Mouse (Mus musculus) frontal cortex, adult 2 months (tissue): Measurements from ENCODE around the gene Lrrc61. TPM values are rescaled to one million over a fixed set of nuclear protein-coding genes. Genes with fewer than 3 reads are reported as not detected.

Experiments used
- DNase-seq, 2 experiments: peaks; one replicate each; pipeline ENCODE4 v3.0.0; 2022; ENCODE audit warnings: low spot score in 1 of 2; ENCODE audit errors: extremely low spot score in 1 of 2
- polyA plus RNA-seq: library from polyadenylated mRNA; depleted of rRNA; stranded (reverse); fragments of >200 nt; gene quantifications from 2 replicates; pipeline ENCODE4 v1.2.3, GENCODE M21; 2012

Gene Lrrc61
- polyA plus RNA-seq, 1 experiment: 29.2 TPM

DNA sequence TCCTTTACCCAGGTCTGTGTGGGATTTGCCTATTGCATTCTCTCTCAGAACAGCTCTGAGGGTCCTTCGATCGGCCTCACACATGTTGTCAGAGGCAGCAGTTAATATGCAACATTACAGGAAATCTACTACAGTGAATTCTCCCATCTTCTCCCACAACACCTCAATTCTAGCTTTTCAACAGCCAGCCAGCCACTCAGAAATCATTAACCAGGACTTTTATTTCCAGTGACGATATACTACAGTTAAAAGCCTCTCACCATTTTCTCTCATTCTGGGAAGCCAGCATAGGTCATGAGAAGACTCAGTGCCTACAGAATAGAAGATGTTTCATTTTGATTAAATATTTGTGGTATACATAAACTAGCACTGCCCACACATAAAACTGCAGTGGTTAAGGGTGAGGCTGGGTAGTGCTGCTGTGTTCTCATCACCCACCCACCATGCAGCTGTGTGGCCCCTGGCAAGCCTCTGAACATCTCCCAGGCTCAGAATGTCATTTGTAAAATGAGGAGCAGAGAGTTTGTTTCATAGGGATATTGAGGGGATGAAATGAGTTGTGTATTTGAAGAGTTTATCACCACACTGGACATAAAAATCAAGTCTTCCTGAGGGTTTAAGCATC is 36.7 kb downstream of the Lrrc61 start:
- no peak for DNase-seq

GRCm38 (mm10) chr6:48591871-48592270 is 37.3 kb downstream of the Lrrc61 start:
- DNase-seq: no peak

DNA sequence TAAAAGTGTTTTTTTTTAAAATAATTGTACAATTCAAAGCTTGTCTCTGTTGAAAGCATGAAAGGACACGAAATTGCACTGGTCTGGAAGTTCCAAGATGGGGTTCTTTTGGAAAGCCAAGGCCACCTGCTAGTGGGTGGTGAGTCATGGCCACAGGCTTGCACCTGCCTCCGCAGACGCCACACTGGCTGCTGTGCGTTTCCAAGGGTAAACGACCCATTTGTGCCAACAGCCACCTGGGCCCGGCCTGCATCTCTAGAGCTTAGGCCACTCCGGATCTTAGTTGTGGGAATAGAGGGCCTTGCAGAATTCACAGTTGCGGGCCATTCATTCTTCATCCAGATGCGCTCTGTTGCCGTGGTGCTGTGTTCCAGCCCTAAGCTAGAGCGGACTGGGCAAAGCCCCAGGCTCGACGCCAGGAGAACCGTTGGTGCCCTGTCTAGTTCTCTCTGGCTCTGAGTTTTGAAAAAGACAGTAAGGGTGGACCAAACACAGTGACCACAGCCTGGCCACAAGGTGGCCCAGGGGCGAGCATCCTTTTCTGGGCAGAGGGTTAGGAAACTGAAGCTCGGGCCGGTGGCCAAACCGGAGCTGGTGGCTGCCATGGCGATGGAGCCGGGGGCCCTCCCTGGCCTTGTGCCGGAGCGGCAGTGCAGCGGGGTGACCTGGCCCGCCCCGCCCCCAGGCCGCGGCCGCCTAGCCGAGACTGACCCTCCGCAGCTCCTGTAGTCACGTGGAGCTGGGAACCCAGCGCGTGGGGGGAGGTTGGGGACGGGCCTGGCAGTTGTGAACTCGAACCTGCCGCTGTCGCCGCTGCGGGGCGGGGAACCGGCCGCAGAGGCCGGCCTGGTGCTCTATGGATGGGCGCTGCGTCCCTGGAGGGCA is 38.8 kb downstream of the Lrrc61 start, which contains the start of the genes Repin1 and Gm44965:
Gene Repin1, plus strand, starts transcription at position 726 of the 885 bp plus-strand sequence.
Gene Gm44965, plus strand, starts transcription at position 784 of the 885 bp plus-strand sequence.
- DNase-seq: peak; percentile 79 to 92

DNA sequence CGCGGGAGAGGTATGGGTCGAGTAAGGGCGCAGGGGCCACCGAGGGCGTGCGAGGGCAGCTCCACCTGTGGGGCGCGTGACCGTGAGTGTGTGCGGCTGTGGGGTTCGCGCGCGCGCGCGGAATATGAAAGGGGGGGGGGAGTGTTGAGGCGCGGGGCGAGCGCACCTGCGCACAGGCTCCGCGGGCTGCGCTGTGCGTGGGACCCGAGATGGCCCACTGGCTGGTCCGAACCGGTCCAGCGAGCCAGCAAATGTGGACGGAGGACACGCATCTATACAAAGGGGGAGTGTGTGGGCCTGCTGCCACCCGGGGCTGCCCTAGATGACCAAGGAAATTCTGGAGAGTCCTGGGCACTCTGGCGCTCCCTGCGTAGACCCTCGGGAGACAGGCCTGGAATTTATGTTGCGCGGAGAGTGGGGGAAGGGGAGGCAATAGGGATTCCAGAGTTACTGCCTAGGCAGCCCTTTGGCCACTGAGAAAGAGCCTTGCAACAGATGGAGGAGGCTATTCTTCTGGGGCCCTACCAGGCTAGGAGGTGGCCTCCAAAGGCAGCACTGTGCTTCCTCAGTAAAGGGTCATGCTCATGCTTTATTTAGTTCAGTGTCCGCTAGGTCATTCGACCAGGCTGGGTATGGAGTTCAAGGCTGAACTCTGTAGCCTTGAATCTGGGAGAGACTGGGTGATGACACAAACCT is 39.6 kb downstream of the Lrrc61 start:
- peak in 1 of 2 experiments; percentile 61 for DNase-seq

DNA sequence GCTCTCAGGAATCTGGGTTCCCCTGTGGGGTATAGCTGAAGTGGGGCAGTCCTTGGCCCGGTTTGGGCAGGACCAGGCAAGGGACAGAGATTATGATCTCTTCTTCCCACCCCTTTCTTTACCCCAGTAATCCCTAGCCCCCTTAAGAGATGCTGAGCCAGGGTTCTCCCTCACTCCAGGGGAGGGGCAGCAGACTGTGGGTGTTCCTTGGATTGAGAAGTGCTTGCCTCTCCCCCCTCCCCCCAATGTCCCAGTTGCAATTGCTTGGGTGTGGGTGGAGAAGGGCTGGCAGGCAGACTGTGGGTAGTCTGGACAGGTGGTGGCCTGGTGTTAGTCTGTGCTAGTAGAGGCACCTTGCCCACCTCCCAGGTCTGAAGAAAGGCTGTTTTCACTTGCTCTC is 40.7 kb downstream of the Lrrc61 start:
- peak in 1 of 2 experiments; percentile 60 for DNase-seq

- no peak for DNase-seq
Measured at GRCm38 (mm10) chr6:48596545-48597232, 42.1 kb downstream of the Lrrc61 start.

- no peak for DNase-seq
Measured at GRCm38 (mm10) chr6:48597233-48597625, 42.6 kb downstream of the Lrrc61 start.

DNA sequence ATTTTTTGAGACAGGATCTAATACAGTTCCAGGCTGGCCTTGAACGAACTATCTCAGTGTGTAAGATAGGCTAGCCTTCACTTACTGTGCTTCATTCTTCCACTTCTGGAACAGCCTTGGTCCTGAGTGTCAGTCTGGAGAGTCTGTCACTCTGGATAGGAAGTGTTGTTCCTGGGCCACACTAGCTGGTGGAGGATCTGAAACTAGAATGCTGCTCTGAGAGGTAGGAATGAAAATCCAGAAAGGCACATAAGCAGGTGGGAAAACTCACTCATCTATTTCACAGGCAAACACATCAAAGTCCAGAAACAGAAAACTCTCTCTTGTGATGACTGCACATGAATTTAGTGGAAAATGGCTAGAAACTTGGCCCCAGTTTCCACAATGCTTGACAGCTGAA is 46.0 kb downstream of the Lrrc61 start:
- no peak for DNase-seq

- peak; percentile 92 to 97 for DNase-seq
Measured at GRCm38 (mm10) chr6:48601271-48602079, 46.9 kb downstream of the Lrrc61 start, which contains the start of gene Zfp775. Gene Zfp775 (plus strand): TSS chr6:48602063.

DNA sequence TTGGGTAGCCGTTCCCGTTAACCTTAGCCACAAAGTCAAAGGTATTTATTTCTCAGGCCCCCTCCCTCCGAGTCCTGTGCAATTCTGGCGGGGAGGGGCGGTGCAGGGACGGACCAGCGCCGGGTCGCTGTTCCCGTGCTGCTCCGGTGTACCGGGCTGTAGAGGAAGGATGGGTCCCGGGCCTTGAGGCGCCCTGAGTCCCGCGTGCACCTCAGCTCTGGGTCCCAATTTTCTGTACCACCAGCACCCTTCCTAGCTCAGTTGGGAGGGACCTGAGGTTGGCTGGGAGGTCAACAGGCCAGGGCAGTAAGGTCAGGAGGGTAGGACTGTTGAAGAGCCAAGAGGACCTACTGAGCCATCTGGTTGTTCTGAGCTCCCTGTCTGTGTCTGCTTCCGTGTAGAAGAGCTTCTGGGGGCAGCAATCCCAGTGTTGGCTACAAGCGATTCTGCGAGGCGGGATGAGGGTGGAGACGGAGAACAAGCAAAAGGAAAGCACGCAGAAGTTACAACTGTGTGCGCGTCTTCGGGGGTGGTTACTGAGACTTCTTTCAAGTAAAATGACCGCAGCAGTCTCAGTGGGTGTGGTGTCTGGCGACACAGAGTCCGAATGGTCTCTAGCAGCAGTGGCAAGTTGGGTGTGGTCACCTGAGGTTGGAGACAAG is 47.6 kb downstream of the Lrrc61 start:
- DNase-seq: peak in 1 of 2 experiments; percentile 56

- DNase-seq: no peak
Measured at GRCm38 (mm10) chr6:48608124-48608523, 53.5 kb downstream of the Lrrc61 start.

GRCm38 (mm10) chr6:48609512-48609911 is 54.9 kb downstream of the Lrrc61 start:
- DNase-seq: no peak

GRCm38 (mm10) chr6:48610657-48611056 is 56.1 kb downstream of the Lrrc61 start:
- DNase-seq: no peak

DNA sequence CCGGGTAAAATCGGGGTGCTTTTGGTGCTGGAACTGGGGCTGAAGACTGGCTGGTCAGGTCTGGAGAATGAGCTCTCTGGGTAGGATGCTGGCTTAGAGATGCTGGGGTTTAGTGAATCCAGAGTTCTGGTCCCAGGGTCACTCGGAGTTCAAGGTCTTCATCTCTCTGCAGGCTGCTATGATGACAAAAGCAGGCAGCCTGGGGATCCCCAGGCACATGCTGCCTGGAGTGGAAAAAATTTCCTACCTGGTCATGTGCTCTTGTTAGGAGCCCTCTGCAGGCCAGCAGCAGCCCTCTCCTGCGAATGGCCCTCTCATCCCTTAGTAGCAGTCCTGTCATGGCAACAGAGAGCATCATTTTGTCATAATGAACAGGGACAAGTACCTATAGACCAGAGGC is 58.9 kb downstream of the Lrrc61 start:
- no peak for DNase-seq

- DNase-seq: no peak
Measured at GRCm38 (mm10) chr6:48614756-48615155, 60.2 kb downstream of the Lrrc61 start.

GRCm38 (mm10) chr6:48620031-48620430 is 65.4 kb downstream of the Lrrc61 start:
- DNase-seq: no peak
